Mouse (Mus musculus) stomach, embryonic 15.5 days (tissue): ENCODE measurements at regions not wholly inside any gene's neighbourhood (a gene's known extent, or its start where the extent isn't known, plus 50 kb on each side); places are given as distances from the start of the nearest gene placed in this dataset.
A peak's percentile ranks its signal among the peaks of the same experiment; 100 is the strongest.

Source experiments
- ATAC-seq: fragments of 200-750 bp; cut with Nextera tagmentation; 2 replicates; pipeline ENCODE4 v1.8.0; 2017; ENCODE audit warnings: low read depth, moderate number of reproducible peaks, moderate TSS enrichment; ENCODE audit not compliant: insufficient read depth, low FRiP score
- H3K27ac ChIP-seq: fragments of 300-500 bp; sonication (generic); 2 replicates; pipeline ENCODE4 v1.5.1; 2015; ENCODE audit warnings: mild to moderate bottlenecking, inconsistent platforms
- H3K27me3 ChIP-seq: fragments of 300-500 bp; sonication (generic); replicated peaks from 2 replicates; pipeline ENCODE4 v1.6.1; 2015; ENCODE audit warnings: inconsistent platforms
- H3K36me3 ChIP-seq: fragments of 300-500 bp; sonication (generic); 2 replicates; pipeline ENCODE4 v1.6.1; 2015; ENCODE audit warnings: inconsistent platforms
- H3K4me1 ChIP-seq: fragments of 300-500 bp; sonication (generic); 2 replicates; pipeline ENCODE4 v1.6.1; 2015; ENCODE audit warnings: inconsistent platforms
- H3K4me2 ChIP-seq: fragments of 300-500 bp; sonication (generic); 2 replicates; pipeline ENCODE4 v1.6.1; 2015; ENCODE audit warnings: mild to moderate bottlenecking, inconsistent platforms
- H3K4me3 ChIP-seq: fragments of 300-500 bp; sonication (generic); replicated peaks from 2 replicates; pipeline ENCODE4 v1.5.1; 2015; ENCODE audit warnings: inconsistent platforms
- H3K9ac ChIP-seq: fragments of 300-500 bp; sonication (generic); 2 replicates; pipeline ENCODE4 v1.6.1; 2015; ENCODE audit warnings: inconsistent platforms
- H3K9me3 ChIP-seq: fragments of 300-500 bp; sonication (generic); 2 replicates; pipeline ENCODE4 v1.6.1; 2016; ENCODE audit warnings: inconsistent platforms
- WGBS: fragments of 180-500 bp; shearing (Covaris S2); methylation state at CpG from one replicate; pipeline ENCODE4 v1.1.7; 2015; 5-methylcytosine and 5-hydroxymethylcytosine counted together

- Histone ChIP-seq H3K4me2 (no peak overlapping the region), H3K9me3 (no peaks in the 10 kb centered on the region), H3K9ac (no peak overlapping the region), H3K27me3 (no peaks in the 10 kb centered on the region), H3K4me1 (no peaks in the 10 kb centered on the region), H3K4me3 (no peak overlapping the region), H3K27ac (no peak overlapping the region), H3K36me3 (no peaks in the 10 kb centered on the region)
- ATAC-seq: no peak
- WGBS: 67% methylated on average over 8 of the region's 8 CpGs
These were observed 70.0 kb upstream of the Tut7 start for GRCm38 (mm10) chr13:59892961-59893360.

- H3K4me1 ChIP-seq: no peaks in the 10 kb centered on the region
- no peaks in the 10 kb centered on the region for H3K9me3 ChIP-seq
- no peak for ATAC-seq
- H3K4me3 ChIP-seq: no peak overlapping the region
- 42% methylated on average over 9 of the region's 9 CpGs for WGBS
- no peak overlapping the region for H3K9ac ChIP-seq
- H3K36me3 ChIP-seq: no peaks in the 10 kb centered on the region
- no peaks in the 10 kb centered on the region for H3K27me3 ChIP-seq
- H3K4me2 ChIP-seq: no peak overlapping the region
- H3K27ac ChIP-seq: no peak overlapping the region
These were observed 69.4 kb upstream of the Tut7 start for GRCm38 (mm10) chr13:59892340-59892739.

- no peaks in the 10 kb centered on the region for H3K9me3 ChIP-seq
- no peak overlapping the region for H3K4me2 ChIP-seq
- 66% methylated on average over 8 of the region's 8 CpGs for WGBS
- no peaks in the 10 kb centered on the region for H3K4me1 ChIP-seq
- no peak; the same call in 1 of the 2 replicates for ATAC-seq
- H3K27ac ChIP-seq: no peak overlapping the region
- H3K27me3 ChIP-seq: no peaks in the 10 kb centered on the region
- no peaks in the 10 kb centered on the region for H3K36me3 ChIP-seq
- H3K9ac ChIP-seq: no peak overlapping the region
- H3K4me3 ChIP-seq: no peak overlapping the region
These were observed 68.8 kb upstream of the Tut7 start for GRCm38 (mm10) chr13:59891737-59892136.

GRCm38 (mm10) chr13:59889468-59890117, 66.6 kb upstream of the Tut7 start:
- no peak overlapping the region for H3K9ac ChIP-seq
- H3K4me2 ChIP-seq: no peak overlapping the region
- no peak overlapping the region for H3K27ac ChIP-seq
- no peaks in the 10 kb centered on the region for H3K4me1 ChIP-seq
- 21% methylated on average over 10 of the region's 10 CpGs for WGBS
- ATAC-seq: no peak
- no peaks in the 10 kb centered on the region for H3K9me3 ChIP-seq
- no peaks in the 10 kb centered on the region for H3K27me3 ChIP-seq
- no peak overlapping the region for H3K4me3 ChIP-seq
- H3K36me3 ChIP-seq: no peaks in the 10 kb centered on the region

- Histone ChIP-seq H3K36me3 (no peaks in the 10 kb centered on the region), H3K4me2 (no peak overlapping the region), H3K4me1 (no peaks in the 10 kb centered on the region), H3K4me3 (no peak overlapping the region), H3K27me3 (no peaks in the 10 kb centered on the region), H3K27ac (no peak overlapping the region), H3K9ac (no peak overlapping the region), H3K9me3 (no peaks in the 10 kb centered on the region)
- no peak for ATAC-seq
These were observed 65.4 kb upstream of the Tut7 start for GRCm38 (mm10) chr13:59888038-59889016.

- ATAC-seq: no peak
- 88% methylated on average over 4 of the region's 4 CpGs for WGBS
- no peak overlapping the region for H3K27ac ChIP-seq
These were observed 64.4 kb upstream of the Tut7 start for GRCm38 (mm10) chr13:59887306-59887705.

GRCm38 (mm10) chr13:59886572-59886971, 63.6 kb upstream of the Tut7 start:
- H3K36me3 ChIP-seq: no peaks in the 10 kb centered on the region
- no peak overlapping the region for H3K4me2 ChIP-seq
- no peak overlapping the region for H3K4me3 ChIP-seq
- no peak overlapping the region for H3K27ac ChIP-seq
- WGBS: 65% methylated on average over 3 of the region's 3 CpGs
- no peak overlapping the region for H3K9ac ChIP-seq
- no peaks in the 10 kb centered on the region for H3K27me3 ChIP-seq
- no peaks in the 10 kb centered on the region for H3K4me1 ChIP-seq
- ATAC-seq: no peak
- H3K9me3 ChIP-seq: no peaks in the 10 kb centered on the region

More at GRCm38 (mm10) chr13:59887306-59887705, 64.4 kb upstream of the Tut7 start:
- Histone ChIP-seq H3K4me3 (no peak overlapping the region), H3K36me3 (no peaks in the 10 kb centered on the region), H3K9ac (no peak overlapping the region), H3K4me1 (no peaks in the 10 kb centered on the region), H3K4me2 (no peak overlapping the region), H3K9me3 (no peaks in the 10 kb centered on the region), H3K27me3 (no peaks in the 10 kb centered on the region)

GRCm38 (mm10) chr13:59881989-59882784, 59.2 kb upstream of the Tut7 start:
- Histone ChIP-seq H3K27ac (peak overlapping the region; percentile 35; the same call in 1 of the 2 replicates), H3K36me3 (no peaks in the 10 kb centered on the region), H3K9me3 (no peaks in the 10 kb centered on the region), H3K9ac (no peak overlapping the region), H3K27me3 (no peaks in the 10 kb centered on the region), H3K4me2 (peak overlapping the region; percentile 27; the same call in 1 of the 2 replicates), H3K4me3 (no peak overlapping the region), H3K4me1 (no peaks in the 10 kb centered on the region)
- no peak for ATAC-seq
- 30% methylated on average over 16 of the region's 19 CpGs for WGBS

GRCm38 (mm10) chr13:59880055-59880454, 57.1 kb upstream of the Tut7 start:
- Histone ChIP-seq H3K9ac (no peak overlapping the region), H3K27me3 (no peaks in the 10 kb centered on the region), H3K9me3 (no peaks in the 10 kb centered on the region), H3K4me3 (no peak overlapping the region), H3K4me2 (no peak overlapping the region), H3K36me3 (no peaks in the 10 kb centered on the region), H3K4me1 (peaks cover 6% of the 10 kb centered on the region; the same call in 1 of the 2 replicates), H3K27ac (no peak overlapping the region)
- WGBS: 84% methylated on average over 3 of the region's 3 CpGs
- no peak for ATAC-seq

- peak; percentile 27; the same call in 1 of the 2 replicates for ATAC-seq
- Histone ChIP-seq H3K9ac (no peak overlapping the region), H3K4me1 (peaks cover 6% of the 10 kb centered on the region; the same call in 1 of the 2 replicates), H3K36me3 (no peaks in the 10 kb centered on the region), H3K4me3 (no peak overlapping the region), H3K4me2 (no peak overlapping the region), H3K27ac (no peak overlapping the region; the same call in 1 of the 2 replicates), H3K27me3 (no peaks in the 10 kb centered on the region), H3K9me3 (no peaks in the 10 kb centered on the region)
- WGBS: 13% methylated on average over 2 of the region's 2 CpGs
These were observed 52.7 kb upstream of the Tut7 start for GRCm38 (mm10) chr13:59875637-59876036.

- no peaks in the 10 kb centered on the region for H3K36me3 ChIP-seq
- no peaks in the 10 kb centered on the region for H3K27me3 ChIP-seq
- no peak for ATAC-seq
- H3K4me3 ChIP-seq: no peak overlapping the region
- H3K4me2 ChIP-seq: no peak overlapping the region
- no peak overlapping the region for H3K27ac ChIP-seq
- WGBS: 62% methylated on average over 7 of the region's 7 CpGs
- peaks cover 6% of the 10 kb centered on the region; the same call in 1 of the 2 replicates for H3K4me1 ChIP-seq
- no peaks in the 10 kb centered on the region for H3K9me3 ChIP-seq
- no peak overlapping the region for H3K9ac ChIP-seq
These were observed 51.4 kb upstream of the Tut7 start for GRCm38 (mm10) chr13:59874137-59874931.
